Mouse (Mus musculus): ENCODE measurements at regions not wholly inside any gene's neighbourhood (a gene's known extent, or its start where the extent isn't known, plus 50 kb on each side); places are given as distances from the start of the nearest gene placed in this dataset.

DNA sequence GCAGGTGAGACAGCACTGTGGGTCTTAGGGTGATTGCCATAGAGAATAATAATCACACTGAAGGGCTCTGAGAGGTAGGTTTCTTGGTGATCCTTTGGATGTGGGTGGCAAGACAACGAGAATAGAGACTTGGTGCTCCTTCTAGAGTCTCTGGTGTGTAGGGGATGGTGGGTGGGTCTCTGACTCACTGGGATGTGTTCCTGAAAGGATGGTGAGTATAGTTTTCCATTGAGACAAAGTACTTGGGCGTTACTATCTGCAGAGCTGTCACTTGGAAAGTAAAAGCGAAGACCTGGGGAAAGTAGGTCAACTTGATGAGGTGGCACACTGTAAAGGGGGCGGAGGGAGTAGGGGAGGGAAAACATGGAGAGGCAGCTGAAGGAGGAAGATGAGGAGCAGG is 191.3 kb downstream of the Gm11011 start:
- no peak overlapping the region for H3K27ac ChIP-seq (ENCODE audit: insufficient read depth, low read depth)
- H3K4me2 ChIP-seq (ENCODE audit: insufficient read depth, low read depth, poor library complexity, severe bottlenecking): no peak overlapping the region
- dilution Hi-C loops (cut with MboI; ENCODE audit: extremely low pct_ligation_motif_present, extremely low pct_unique_long_range_greater_than_20kb, low sequenced_read_pairs) (no loop called here), in situ Hi-C loops (cut with MboI; ENCODE audit: low pct_ligation_motif_present, low pct_unique_long_range_greater_than_20kb, low sequenced_read_pairs) (no loop called here)
- H3K4me1 ChIP-seq (ENCODE audit: control insufficient read depth in 1 of 2, insufficient read depth in 2 of 2): no peaks in the 10 kb centered on the region
- no peaks in the 10 kb centered on the region for H3K27me3 ChIP-seq (replicated peaks)
- H3K4me3 ChIP-seq (replicated peaks in 1 of 3; ENCODE audit: low read depth in 2 of 3, low read length in 2 of 3, poor library complexity in 1 of 3): no peak overlapping the region
- H3K36me3 ChIP-seq (replicated peaks in 1 of 2; ENCODE audit: control insufficient read depth in 1 of 2, insufficient read depth in 1 of 2, low read length in 1 of 2): no peaks in the 10 kb centered on the region
- no peak for TF ChIP-seq MAFK (IDR thresholded peaks at IDR 0.05; ENCODE audit: insufficient replicate concordance, low read length)
- TF ChIP-seq CTCF (conservative IDR thresholded peaks at IDR 0.05 in 1 of 2, IDR thresholded peaks at IDR 0.05 in 1 of 2; ENCODE audit: low read depth in 2 of 2, low read length in 2 of 2): no peak
- TF ChIP-seq CHD1 (IDR thresholded peaks at IDR 0.05; ENCODE audit: low read depth, low read length): no peak
- TF ChIP-seq ZMIZ1 (IDR thresholded peaks at IDR 0.05; ENCODE audit: low read depth, low read length): no peak
- no peak for TF ChIP-seq NRF1 (IDR thresholded peaks at IDR 0.05; ENCODE audit: low read depth, low read length)
- no peak for TF ChIP-seq HCFC1 (IDR thresholded peaks at IDR 0.05; ENCODE audit: low read depth, low read length)
- no peak overlapping the region for H3K9ac ChIP-seq (ENCODE audit: insufficient read depth, low read depth)
- no peak for DNase-seq (ENCODE audit: extremely low read depth)
- no peaks in the 10 kb centered on the region for H3K79me2 ChIP-seq (replicated peaks; ENCODE audit: control insufficient read depth, extremely low read depth, insufficient read depth, poor library complexity, severe bottlenecking)
- peaks cover 89% of the 10 kb centered on the region for H3K9me3 ChIP-seq (replicated peaks; ENCODE audit: low read length)

DNA sequence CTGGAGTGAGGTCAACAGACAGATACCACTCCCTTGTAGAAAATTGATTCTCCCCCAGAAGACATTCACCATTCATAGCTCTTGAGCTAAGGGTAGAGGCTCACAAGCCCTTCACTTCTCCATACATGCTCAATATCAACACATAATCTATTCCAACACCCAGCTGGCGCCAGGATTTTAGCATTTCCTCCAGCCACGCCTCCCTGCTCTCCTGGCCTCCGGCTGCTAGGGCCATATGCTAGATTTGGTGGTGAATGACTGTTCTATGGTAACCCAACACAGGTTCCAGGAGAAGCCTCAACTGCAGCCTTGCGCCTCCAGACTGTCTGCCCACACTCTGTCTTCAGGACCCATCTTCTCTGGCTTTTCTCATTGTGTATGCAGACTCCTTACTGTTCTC is 197.9 kb downstream of the Gm11011 start:
- no peak for TF ChIP-seq MYC (IDR thresholded peaks at IDR 0.05; ENCODE audit: low read depth, low read length)
- no peak for TF ChIP-seq CTCF (conservative IDR thresholded peaks at IDR 0.05 in 1 of 2, IDR thresholded peaks at IDR 0.05 in 1 of 2; ENCODE audit: low read depth in 2 of 2, low read length in 2 of 2)
- TF ChIP-seq KAT2A (IDR thresholded peaks at IDR 0.05; ENCODE audit: insufficient replicate concordance, low read length): no peak
- TF ChIP-seq EP300 (IDR thresholded peaks at IDR 0.05; ENCODE audit: low read length): no peak
- no peak for TF ChIP-seq USF2 (conservative IDR thresholded peaks at IDR 0.05; ENCODE audit: low read depth, low read length)
- TF ChIP-seq E2F4 (IDR thresholded peaks at IDR 0.05; ENCODE audit: insufficient replicate concordance, low read depth, low read length): no peak
- no peak for TF ChIP-seq USF1 (IDR thresholded peaks at IDR 0.05; ENCODE audit: low read depth, low read length)
- no peak for TF ChIP-seq JUND (conservative IDR thresholded peaks at IDR 0.05; ENCODE audit: low read depth, low read length)
- no peak for TF ChIP-seq ELF1 (IDR thresholded peaks at IDR 0.05; ENCODE audit: low read depth, low read length)
- no peak for TF ChIP-seq PAX5 (IDR thresholded peaks at IDR 0.05; ENCODE audit: low read length)
- no peak for TF ChIP-seq GABPA (IDR thresholded peaks at IDR 0.05; ENCODE audit: insufficient replicate concordance, low read depth, low read length)
- no peak for TF ChIP-seq RAD21 (IDR thresholded peaks at IDR 0.05; ENCODE audit: low read depth, low read length)
- no peak for TF ChIP-seq HCFC1 (IDR thresholded peaks at IDR 0.05; ENCODE audit: low read depth, low read length)
- DNase-seq (ENCODE audit: extremely low read depth): no peak
- dilution Hi-C loops (cut with MboI; ENCODE audit: extremely low pct_ligation_motif_present, extremely low pct_unique_long_range_greater_than_20kb, low sequenced_read_pairs) (no loop called here), in situ Hi-C loops (cut with MboI; ENCODE audit: low pct_ligation_motif_present, low pct_unique_long_range_greater_than_20kb, low sequenced_read_pairs) (no loop called here)
- Histone ChIP-seq H3K79me2 (replicated peaks; ENCODE audit: control insufficient read depth, extremely low read depth, insufficient read depth, poor library complexity, severe bottlenecking) (no peaks in the 10 kb centered on the region), H3K27ac (ENCODE audit: insufficient read depth, low read depth) (no peak overlapping the region), H3K4me2 (ENCODE audit: insufficient read depth, low read depth, poor library complexity, severe bottlenecking) (no peak overlapping the region), H3K9me3 (replicated peaks; ENCODE audit: low read length) (peaks cover 87% of the 10 kb centered on the region), H3K4me1 (ENCODE audit: control insufficient read depth in 1 of 2, insufficient read depth in 2 of 2) (no peaks in the 10 kb centered on the region), H3K36me3 (replicated peaks in 1 of 2; ENCODE audit: control insufficient read depth in 1 of 2, insufficient read depth in 1 of 2, low read length in 1 of 2) (no peaks in the 10 kb centered on the region), H3K9ac (ENCODE audit: insufficient read depth, low read depth) (no peak overlapping the region), H3K27me3 (replicated peaks) (no peaks in the 10 kb centered on the region), H3K4me3 (replicated peaks in 1 of 3; ENCODE audit: low read depth in 2 of 3, low read length in 2 of 3, poor library complexity in 1 of 3) (no peak overlapping the region)

Data from CH12.LX (cell line).